Mouse (Mus musculus) megakaryocyte, embryonic 14.5 days (primary cell): ENCODE results near the gene Sars.

ENCODE experiments used
- FLI1 ChIP-seq: IDR thresholded peaks from 2 replicates; pipeline ENCODE4 v1.6.1; 2012; ENCODE audit warnings: low read length, inconsistent platforms, mixed read lengths
- GATA1 ChIP-seq: IDR thresholded peaks from 3 replicates; pipeline ENCODE4 v1.6.1; 2012; ENCODE audit warnings: mixed read lengths, low read length, inconsistent platforms, borderline replicate concordance

GRCm38 (mm10) chr3:108410359-108410714 lies 34.7 kb downstream of the Sars start:
- TF ChIP-seq FLI1 (no peak), GATA1 (no peak)
